Mouse (Mus musculus) MEL (cell line): Measurements from ENCODE around the gene Ints11. TPM values are rescaled to one million over a fixed set of nuclear protein-coding genes. Genes with fewer than 3 reads are reported as not detected.

Experiments used
- DNase-seq: peaks from one replicate; pipeline ENCODE4 v3.0.0; 2011; ENCODE audit warnings: low read depth, low spot score
- H3K27ac ChIP-seq: 2 replicates; pipeline ENCODE4 v1.5.1; 2012; ENCODE audit warnings: low read depth, mild to moderate bottlenecking, control low read depth, low read length, moderate library complexity; ENCODE audit not compliant: control insufficient read depth
- H3K27me3 ChIP-seq, 2 experiments: fragments of 150-350 bp in 1 of 2; sonication (generic) in 1 of 2; 2 replicates each; pipeline ENCODE4 v1.6.1; 2012; ENCODE audit warnings: low read length in 2 of 2, mild to moderate bottlenecking in 2 of 2, improper control_type of control experiment in 1 of 2, moderate library complexity in 1 of 2; ENCODE audit not compliant: insufficient read depth in 2 of 2, control insufficient read depth in 1 of 2
- H3K36me3 ChIP-seq, 2 experiments: 2 replicates each; pipeline ENCODE4 v1.6.1; 2012 to 2014; ENCODE audit warnings: low read length in 2 of 2, improper control_type of control experiment in 1 of 2, inconsistent platforms in 1 of 2, mild to moderate bottlenecking in 1 of 2; ENCODE audit not compliant: insufficient read depth in 2 of 2, control insufficient read depth in 1 of 2
- H3K4me1 ChIP-seq, 2 experiments: fragments of 150-350 bp in 1 of 2; sonication (generic) in 1 of 2; 2 replicates each; pipeline ENCODE4 v1.6.1; 2012; ENCODE audit warnings: low read length in 2 of 2, improper control_type of control experiment in 1 of 2, mild to moderate bottlenecking in 1 of 2; ENCODE audit not compliant: insufficient read depth in 2 of 2, control insufficient read depth in 1 of 2
- H3K4me3 ChIP-seq, 2 experiments: fragments of 150-350 bp in 1 of 2; sonication (generic) in 1 of 2; 2 replicates each; pipeline ENCODE4 v1.5.1; 2012; ENCODE audit warnings: low read depth in 2 of 2, low read length in 2 of 2, mild to moderate bottlenecking in 2 of 2, moderate library complexity in 2 of 2, control low read depth in 1 of 2, improper control_type of control experiment in 1 of 2; ENCODE audit not compliant: control insufficient read depth in 1 of 2, insufficient read depth in 1 of 2
- H3K79me2 ChIP-seq: 2 replicates; pipeline ENCODE4 v1.6.1; 2012; ENCODE audit warnings: mild to moderate bottlenecking, low read length, moderate library complexity; ENCODE audit not compliant: control insufficient read depth, poor library complexity, insufficient read depth
- H3K9ac ChIP-seq: 2 replicates; pipeline ENCODE4 v1.6.1; 2012; ENCODE audit warnings: low read depth, mild to moderate bottlenecking, control low read depth, low read length, moderate library complexity; ENCODE audit not compliant: control insufficient read depth, poor library complexity, severe bottlenecking
- H3K9me3 ChIP-seq: fragments of 150-350 bp; sonication (generic); replicated peaks from 2 replicates; pipeline ENCODE4 v1.6.1; 2012; ENCODE audit warnings: mild to moderate bottlenecking, low read length, improper control_type of control experiment, moderate library complexity; ENCODE audit not compliant: insufficient read depth
- CHD2 ChIP-seq: IDR thresholded peaks from 2 replicates; pipeline ENCODE4 v1.6.1; 2011; ENCODE audit warnings: low read length, improper control_type of control experiment
- CTCF ChIP-seq, 3 experiments: IDR thresholded peaks in 2 of 3; conservative IDR thresholded peaks in 1 of 3; 2 replicates each; pipeline ENCODE4 v1.5.1; 2011 to 2012; ENCODE audit warnings: low read length in 3 of 3, low read depth in 2 of 3, mild to moderate bottlenecking in 2 of 3, improper control_type of control experiment in 1 of 3, inconsistent platforms in 1 of 3, mixed read lengths in 1 of 3, moderate library complexity in 1 of 3; ENCODE audit not compliant: control insufficient read depth in 1 of 3, insufficient read depth in 1 of 3, poor library complexity in 1 of 3, severe bottlenecking in 1 of 3
- E2F4 ChIP-seq: IDR thresholded peaks from 2 replicates; pipeline ENCODE4 v1.6.1; 2011; ENCODE audit warnings: low read depth, low read length, improper control_type of control experiment, borderline replicate concordance
- EP300 ChIP-seq, 2 experiments: IDR thresholded peaks; 2 replicates each; pipeline ENCODE4 v1.6.1; 2011; ENCODE audit warnings: improper control_type of control experiment in 2 of 2, low read length in 2 of 2, low read depth in 1 of 2, mild to moderate bottlenecking in 1 of 2
- ETS1 ChIP-seq: IDR thresholded peaks from 2 replicates; pipeline ENCODE4 v1.6.1; 2012; ENCODE audit warnings: low read depth, mild to moderate bottlenecking, inconsistent platforms, low read length, improper control_type of control experiment, moderate library complexity
- GATA1 ChIP-seq: IDR thresholded peaks from 2 replicates; pipeline ENCODE4 v1.6.1; 2011; ENCODE audit warnings: low read depth, low read length, improper control_type of control experiment
- MAX ChIP-seq: IDR thresholded peaks from 2 replicates; pipeline ENCODE4 v1.6.1; 2011; ENCODE audit warnings: low read length, improper control_type of control experiment
- MAZ ChIP-seq: IDR thresholded peaks from 2 replicates; pipeline ENCODE4 v1.6.1; 2012; ENCODE audit warnings: low read depth, mild to moderate bottlenecking, inconsistent platforms, low read length, improper control_type of control experiment
- MEF2A ChIP-seq: IDR thresholded peaks from 2 replicates; pipeline ENCODE4 v1.6.1; 2014; ENCODE audit warnings: low read depth, mild to moderate bottlenecking, inconsistent platforms, low read length, improper control_type of control experiment; ENCODE audit not compliant: poor library complexity, insufficient replicate concordance, severe bottlenecking; ENCODE audit errors: extremely low read depth
- MYC ChIP-seq: IDR thresholded peaks from 2 replicates; pipeline ENCODE4 v1.6.1; 2011; ENCODE audit warnings: low read depth, mild to moderate bottlenecking, low read length, improper control_type of control experiment, moderate library complexity
- NELFE ChIP-seq: IDR thresholded peaks from 2 replicates; pipeline ENCODE4 v1.6.1; 2011; ENCODE audit warnings: low read depth, low read length, improper control_type of control experiment
- NRF1 ChIP-seq: IDR thresholded peaks from 2 replicates; pipeline ENCODE4 v1.6.1; 2014; ENCODE audit warnings: low read depth, mild to moderate bottlenecking, inconsistent platforms, low read length, improper control_type of control experiment, moderate library complexity; ENCODE audit not compliant: poor library complexity, insufficient read depth, severe bottlenecking
- POLR2A ChIP-seq, 2 experiments: IDR thresholded peaks; 2 replicates each; pipeline ENCODE4 v1.6.1; 2011 to 2012; ENCODE audit warnings: low read length in 2 of 2, mild to moderate bottlenecking in 2 of 2, control low read depth in 1 of 2, improper control_type of control experiment in 1 of 2, low read depth in 1 of 2, moderate library complexity in 1 of 2; ENCODE audit not compliant: control insufficient read depth in 1 of 2, insufficient read depth in 1 of 2, poor library complexity in 1 of 2
- POLR2AphosphoS2 ChIP-seq: IDR thresholded peaks from 2 replicates; pipeline ENCODE4 v1.6.1; 2011; ENCODE audit warnings: low read length, improper control_type of control experiment
- RAD21 ChIP-seq: IDR thresholded peaks from 2 replicates; pipeline ENCODE4 v1.6.1; 2011; ENCODE audit warnings: mild to moderate bottlenecking, low read depth, low read length, improper control_type of control experiment
- RCOR1 ChIP-seq: IDR thresholded peaks from 2 replicates; pipeline ENCODE4 v1.6.1; 2012; ENCODE audit warnings: low read depth, mild to moderate bottlenecking, inconsistent platforms, low read length, improper control_type of control experiment
- SMC3 ChIP-seq: IDR thresholded peaks from 2 replicates; pipeline ENCODE4 v1.6.1; 2011; ENCODE audit warnings: low read depth, low read length, improper control_type of control experiment
- TAL1 ChIP-seq: IDR thresholded peaks from 2 replicates; pipeline ENCODE4 v1.6.1; 2012; ENCODE audit warnings: mild to moderate bottlenecking, inconsistent platforms, low read length, moderate library complexity, mixed read lengths
- TBP ChIP-seq: IDR thresholded peaks from 2 replicates; pipeline ENCODE4 v1.8.0; 2011; ENCODE audit warnings: low read depth, low read length, improper control_type of control experiment
- USF1 ChIP-seq: IDR thresholded peaks from 2 replicates; pipeline ENCODE4 v1.6.1; 2014; ENCODE audit warnings: low read depth, mild to moderate bottlenecking, inconsistent platforms, low read length, improper control_type of control experiment, moderate library complexity
- USF2 ChIP-seq, 2 experiments: IDR thresholded peaks; 2 replicates each; pipeline ENCODE4 v1.6.1; 2011 to 2012; ENCODE audit warnings: improper control_type of control experiment in 2 of 2, low read length in 2 of 2, borderline replicate concordance in 1 of 2, inconsistent platforms in 1 of 2, low read depth in 1 of 2, mild to moderate bottlenecking in 1 of 2; ENCODE audit not compliant: insufficient read depth in 1 of 2
- ZC3H11A ChIP-seq: IDR thresholded peaks from 2 replicates; pipeline ENCODE4 v1.6.1; 2012; ENCODE audit warnings: low read depth, mild to moderate bottlenecking, inconsistent platforms, low read length, improper control_type of control experiment
- ZNF384 ChIP-seq: IDR thresholded peaks from 2 replicates; pipeline ENCODE4 v1.6.1; 2012; ENCODE audit warnings: low read depth, mild to moderate bottlenecking, inconsistent platforms, low read length, improper control_type of control experiment
- polyA plus RNA-seq, 2 experiments: library from polyadenylated mRNA; stranded (reverse) in 1 of 2; unstranded in 1 of 2; fragments of >175 nt in 1 of 2; fragments of >200 nt in 1 of 2; gene quantifications; 2 replicates each; pipeline versions ENCODE4 v1.2.1 to v1.2.4; 2012; ENCODE audit warnings: low replicate concordance in 2 of 2, low read depth in 1 of 2; ENCODE audit not compliant: insufficient read length in 2 of 2, insufficient read depth in 1 of 2, missing spikeins in 1 of 2
- total RNA-seq: library from RNA; depleted of rRNA; stranded (reverse); fragments of 300-350 nt; gene quantifications from 2 replicates; pipeline ENCODE4 v1.2.3, GENCODE M21; 2012

The Ints11 gene
- total and polyA plus RNA-seq, 3 experiments = 78.9 to 96.8 TPM; not detected in 1

- TF ChIP-seq NRF1 (0 out of 2 replicates have a peak, but pooled peaks have one; percentile 23), MAX (no peak; the same call in none of the 2 replicates), ETS1 (peak; percentile 62), POLR2AphosphoS2 (no peak; the same call in none of the 2 replicates)
Observed at GRCm38 (mm10) chr4:155831205-155831766, 38.1 kb upstream of the Ints11 start, which contains the start of gene Aurkaip1 (continued).

GRCm38 (mm10) chr4:155831831-155832230 lies 37.5 kb upstream of the Ints11 start:
- peaks cover 0 to 10% of the 10 kb centered on the region in 2 experiments; a peak in 1 of 4 replicates for H3K4me1 ChIP-seq
- H3K36me3 ChIP-seq = peaks cover 0 to 7% of the 10 kb centered on the region in 2 experiments; a peak in 2 of 4 replicates
- DNase-seq = no peak

GRCm38 (mm10) chr4:155832321-155832720 lies 37.0 kb upstream of the Ints11 start:
- Histone ChIP-seq H3K4me1 (peaks cover 0 to 10% of the 10 kb centered on the region in 2 experiments; a peak in 1 of 4 replicates), H3K9me3 (no peaks in the 10 kb centered on the region), H3K79me2 (peaks cover 15% of the 10 kb centered on the region), H3K27ac (no peak overlapping the region), H3K27me3 (no peaks in the 10 kb centered on the region), H3K9ac (peak overlapping the region; percentile 88), H3K36me3 (peaks cover 0 to 7% of the 10 kb centered on the region in 2 experiments; a peak in 2 of 4 replicates), H3K4me3 (peak overlapping the region; percentile 69 to 90)
- no peak for DNase-seq
- TF ChIP-seq SMC3 (no peak), POLR2A (IDR thresholded peaks at IDR 0.05; ENCODE audit: control insufficient read depth in 1 of 2, insufficient read depth in 1 of 2, low read depth in 1 of 2, low read length in 2 of 2, poor library complexity in 1 of 2) (0 out of 4 replicates have a peak, but pooled peaks of 1 of the 2 experiments have one; percentile 4), USF2 (IDR thresholded peaks at IDR 0.05; ENCODE audit: borderline replicate concordance in 1 of 2, insufficient read depth in 1 of 2, low read depth in 1 of 2, low read length in 2 of 2) (no peak), NELFE (no peak), CHD2 (no peak)

More at GRCm38 (mm10) chr4:155831831-155832230, 37.5 kb upstream of the Ints11 start:
- Histone ChIP-seq H3K79me2 (peaks cover 15% of the 10 kb centered on the region), H3K9ac (peak overlapping the region; percentile 88), H3K4me3 (peak overlapping the region; percentile 69 to 90), H3K9me3 (no peaks in the 10 kb centered on the region), H3K27ac (peak overlapping the region; percentile 71), H3K27me3 (no peaks in the 10 kb centered on the region)
- no peak for TF ChIP-seq TAL1
- TF ChIP-seq RCOR1 = no peak
- no peak for TF ChIP-seq NELFE
- no peak for TF ChIP-seq MYC
- TF ChIP-seq MAZ = no peak
- no peak for TF ChIP-seq USF2 (IDR thresholded peaks at IDR 0.05; ENCODE audit: borderline replicate concordance in 1 of 2, insufficient read depth in 1 of 2, low read depth in 1 of 2, low read length in 2 of 2)
- TF ChIP-seq CTCF (IDR thresholded peaks at IDR 0.05 in 2 of 3, conservative IDR thresholded peaks at IDR 0.05 in 1 of 3; ENCODE audit: control insufficient read depth in 1 of 3, insufficient read depth in 1 of 3, low read depth in 2 of 3, low read length in 3 of 3, poor library complexity in 1 of 3, severe bottlenecking in 1 of 3) = no peak
- no peak for TF ChIP-seq USF1
- TF ChIP-seq MEF2A = no peak
- TF ChIP-seq EP300 (IDR thresholded peaks at IDR 0.05; ENCODE audit: low read depth in 1 of 2, low read length in 2 of 2) = no peak
- TF ChIP-seq ZC3H11A = no peak
- no peak for TF ChIP-seq CHD2
- TF ChIP-seq POLR2A (IDR thresholded peaks at IDR 0.05; ENCODE audit: control insufficient read depth in 1 of 2, insufficient read depth in 1 of 2, low read depth in 1 of 2, low read length in 2 of 2, poor library complexity in 1 of 2) = no peak
- no peak for TF ChIP-seq RAD21
- TF ChIP-seq TBP = no peak
- no peak for TF ChIP-seq GATA1
- no peak for TF ChIP-seq ZNF384
- TF ChIP-seq E2F4 = no peak
